Mouse (Mus musculus): ENCODE results near the gene Cfap157. TPM values are rescaled to one million over a fixed set of nuclear protein-coding genes. Genes with fewer than 3 reads are reported as not detected.

Cfap157 gene
- total RNA-seq, 2 experiments from 2014 or later = not detected

DNA sequence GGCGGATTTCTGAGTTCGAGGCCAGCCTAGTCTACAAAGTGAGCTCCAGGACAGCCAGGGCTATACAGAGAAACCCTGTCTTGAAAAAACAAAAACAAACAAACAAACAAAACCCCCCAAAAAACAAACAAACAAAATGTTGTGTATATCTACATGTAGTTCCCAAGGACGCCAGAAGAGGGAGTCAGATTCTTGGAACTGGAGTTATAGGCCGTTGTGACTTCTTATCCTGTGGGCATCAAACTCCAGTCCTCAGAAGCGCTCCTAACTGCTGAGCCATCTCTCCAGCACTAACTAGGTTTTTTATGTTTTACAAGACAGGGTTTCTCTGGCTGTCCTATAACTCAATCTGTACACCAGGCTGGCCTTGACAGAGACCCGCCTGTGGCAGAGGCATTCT lies 2.9 kb upstream of the Cfap157 start:
- peak; percentile 48; the same call in 1 of the 2 replicates for ATAC-seq (replicated peaks; ENCODE audit: poor library complexity)

DNA sequence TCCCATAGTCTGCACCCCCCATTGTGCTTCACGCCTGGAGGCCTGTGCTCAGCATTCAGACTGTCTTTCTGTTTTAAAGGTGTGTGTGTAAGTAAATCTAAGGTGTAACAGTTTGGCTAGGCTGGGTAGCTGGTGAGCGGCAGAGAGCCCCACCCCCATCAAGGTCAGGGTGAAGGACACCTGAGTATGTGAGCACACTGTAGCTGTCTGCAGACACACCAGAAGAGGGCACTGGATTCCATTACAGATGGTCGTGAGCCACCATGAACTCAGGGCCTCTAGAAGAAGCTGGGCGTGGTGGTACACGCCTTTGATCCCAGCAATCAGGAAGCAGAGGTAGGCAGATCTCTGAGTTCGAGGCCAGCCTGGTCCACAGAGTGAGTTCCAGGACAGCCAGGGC lies 2.5 kb downstream of the Cfap157 start:
- ATAC-seq (replicated peaks; ENCODE audit: poor library complexity) = no peak

DNA sequence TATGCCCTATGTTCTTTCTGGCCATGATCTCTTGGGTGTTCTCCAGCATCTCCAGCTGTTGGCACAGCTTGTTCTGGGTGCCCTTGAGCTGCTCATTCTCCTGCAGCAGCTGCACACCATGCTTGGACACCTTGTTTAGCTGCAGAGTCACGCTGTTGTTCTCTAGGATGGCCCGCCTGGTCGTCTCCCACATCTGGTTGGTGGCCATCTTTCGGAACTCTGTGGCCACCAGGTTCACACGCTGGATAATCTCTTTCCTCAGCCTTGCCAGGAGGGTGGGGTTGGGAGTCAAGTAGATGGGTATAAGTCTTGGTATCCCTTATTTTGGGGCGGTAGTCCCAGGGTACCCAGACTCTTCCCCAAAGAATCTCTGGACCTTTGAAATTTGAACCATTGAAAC lies 4.5 kb downstream of the Cfap157 start:
- ATAC-seq (replicated peaks; ENCODE audit: poor library complexity) = no peak

DNA sequence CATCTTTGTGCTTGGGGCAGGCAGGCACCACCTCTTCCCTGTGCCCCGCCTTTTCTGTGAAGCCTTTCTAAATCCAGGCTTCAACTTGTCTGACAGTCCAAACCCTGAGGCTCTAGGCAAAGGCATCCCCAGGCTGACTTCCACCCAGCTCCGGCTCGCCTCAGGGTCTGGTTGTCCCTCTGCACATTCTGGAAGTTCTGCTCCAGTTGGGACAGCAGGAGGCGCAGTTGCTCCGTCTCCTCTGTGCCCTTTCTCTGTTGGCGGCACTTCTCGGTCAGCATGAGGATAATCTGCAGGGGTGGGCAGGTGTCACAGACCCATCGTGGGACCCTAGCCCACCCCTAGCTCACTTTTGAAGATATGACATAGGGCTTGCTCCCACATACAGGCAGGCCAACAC lies 5.1 kb downstream of the Cfap157 start:
- ATAC-seq (replicated peaks; ENCODE audit: poor library complexity) = peak; percentile 50

DNA sequence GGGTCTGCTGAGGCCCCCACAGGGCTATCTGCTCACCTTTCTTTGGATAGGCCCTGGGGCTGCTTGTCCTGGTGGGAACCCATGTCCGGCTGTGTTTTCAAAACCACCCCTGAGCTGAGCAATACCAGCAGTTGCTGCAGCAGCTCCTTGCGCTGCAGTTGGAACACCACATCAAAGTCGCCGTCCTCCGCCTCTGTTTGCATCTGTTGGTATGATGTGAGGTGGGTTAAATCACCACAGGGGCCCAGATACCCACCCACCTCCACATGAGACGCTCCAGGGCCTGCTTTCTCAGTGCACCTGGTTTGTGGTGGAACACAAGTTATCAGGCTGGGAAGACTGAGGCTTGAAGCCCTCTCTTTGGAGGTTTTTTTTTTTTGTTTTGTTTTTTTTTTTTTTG lies 6.1 kb downstream of the Cfap157 start:
- no peak for ATAC-seq (replicated peaks; ENCODE audit: poor library complexity)

DNA sequence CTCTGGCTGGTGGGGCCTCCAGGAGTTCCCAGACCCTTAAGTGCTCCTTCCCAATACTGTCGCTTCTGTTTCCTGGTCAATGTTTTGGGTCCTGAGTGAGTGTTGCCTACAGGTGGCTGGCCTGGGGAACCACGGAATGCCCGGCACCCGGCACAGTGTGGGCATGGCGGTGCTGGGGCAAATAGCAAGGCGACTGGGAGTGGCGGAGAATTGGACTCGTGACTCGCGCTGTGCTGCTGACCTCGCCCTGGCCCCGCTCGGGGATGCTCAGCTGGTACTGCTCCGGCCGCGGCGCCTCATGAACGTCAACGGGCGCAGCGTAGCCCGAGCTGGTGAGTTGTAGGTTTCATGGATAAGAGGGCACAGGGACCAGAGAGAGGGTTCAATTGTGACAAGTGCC lies 8.0 kb downstream of the Cfap157 start:
- ATAC-seq (replicated peaks; ENCODE audit: poor library complexity) = no peak; the same call in 1 of the 2 replicates

DNA sequence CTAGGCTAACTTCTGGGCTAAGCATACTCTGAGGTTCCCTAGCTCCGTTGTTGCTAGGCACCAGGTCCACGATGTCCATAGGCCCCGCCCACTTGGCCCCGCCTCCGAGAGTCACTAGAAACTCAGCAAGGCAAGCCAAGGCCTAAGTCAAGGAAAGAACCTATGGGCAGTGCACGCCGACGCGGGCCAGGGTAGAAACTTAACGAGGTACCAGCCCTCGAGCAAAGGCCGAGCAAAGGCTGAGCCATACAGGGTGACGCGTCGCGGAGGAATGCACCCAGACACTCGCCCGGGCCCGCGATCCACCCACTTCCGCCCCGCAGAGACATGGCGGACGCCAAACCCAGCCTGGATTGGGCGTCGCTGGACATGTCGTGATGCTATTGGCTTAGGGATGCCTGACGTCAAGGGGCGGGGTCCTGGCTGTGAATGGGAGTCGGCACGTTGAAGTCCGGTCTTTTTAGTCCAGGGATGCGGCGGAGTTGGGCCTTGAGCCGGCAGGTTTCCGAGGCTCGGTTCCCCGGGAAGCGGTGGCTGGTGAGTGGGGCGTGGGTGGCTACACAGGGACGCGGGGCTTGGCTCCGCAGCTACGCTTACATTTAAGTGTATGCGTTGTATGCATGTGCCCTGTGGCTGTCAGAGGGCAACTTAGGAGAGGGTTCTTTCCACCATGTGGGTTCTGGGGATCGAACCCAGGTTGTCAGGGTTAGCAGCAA lies 8.7 kb downstream of the Cfap157 start, which contains the start of the genes Ttc16 and Ptrh1:
Gene Ttc16 (minus strand): TSS at position 275 of the 716 bp plus-strand sequence.
Gene Ptrh1 (plus strand): TSS at position 428 of the 716 bp plus-strand sequence.
- peak; percentile 94 for ATAC-seq (replicated peaks; ENCODE audit: poor library complexity)

DNA sequence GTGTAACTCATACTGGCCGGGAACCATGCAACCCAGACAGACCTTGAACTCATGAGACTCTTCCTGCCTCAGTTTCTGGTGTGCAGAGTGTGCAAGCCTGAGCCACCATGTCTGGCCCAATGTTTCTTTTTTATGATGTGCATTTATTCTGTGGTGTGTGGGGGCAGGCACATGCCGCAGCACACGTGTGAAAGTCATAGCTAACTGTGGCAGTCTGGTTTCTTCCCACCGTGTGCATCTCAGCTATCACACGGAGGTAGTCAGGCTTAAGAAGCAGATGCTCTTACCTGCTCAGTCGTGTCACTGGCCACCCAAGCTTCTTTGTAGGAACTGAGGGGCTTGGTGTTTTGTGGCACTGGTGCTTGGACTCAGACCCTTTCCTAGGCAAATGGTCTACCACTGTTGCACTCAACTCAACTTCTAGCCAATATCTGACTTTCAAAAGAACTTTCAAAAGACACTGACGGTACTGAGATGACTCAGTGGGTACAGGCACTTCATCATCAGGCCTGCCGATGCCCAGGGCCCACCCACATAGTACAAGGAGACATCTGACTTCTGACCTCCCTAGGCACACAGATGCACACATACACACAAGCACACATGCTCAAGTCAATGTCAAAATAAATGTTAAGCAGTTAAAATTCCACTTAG lies 11.5 kb downstream of the Cfap157 start:
- ATAC-seq (replicated peaks; ENCODE audit: poor library complexity) = no peak

DNA sequence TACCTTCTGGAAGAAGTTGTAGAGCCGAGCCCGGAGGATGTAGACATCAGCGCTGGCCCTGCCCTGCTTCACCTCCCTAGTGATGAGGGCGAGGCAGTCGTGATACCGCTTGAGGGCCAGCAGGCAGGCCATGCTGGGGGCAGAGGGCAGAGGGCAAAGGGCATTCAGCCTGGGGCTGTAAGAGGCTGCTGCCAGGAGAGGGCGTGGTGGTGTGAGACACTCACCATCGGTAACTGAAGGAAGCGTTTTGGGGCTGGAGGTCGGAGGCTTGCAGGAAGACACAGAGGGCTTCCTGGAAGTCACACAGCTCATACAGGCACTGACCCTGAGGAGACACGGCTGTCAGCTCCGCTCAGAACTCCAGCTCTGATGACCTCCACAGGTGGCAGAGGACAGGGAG lies 12.3 kb downstream of the Cfap157 start:
- no peak for ATAC-seq (replicated peaks; ENCODE audit: poor library complexity)

DNA sequence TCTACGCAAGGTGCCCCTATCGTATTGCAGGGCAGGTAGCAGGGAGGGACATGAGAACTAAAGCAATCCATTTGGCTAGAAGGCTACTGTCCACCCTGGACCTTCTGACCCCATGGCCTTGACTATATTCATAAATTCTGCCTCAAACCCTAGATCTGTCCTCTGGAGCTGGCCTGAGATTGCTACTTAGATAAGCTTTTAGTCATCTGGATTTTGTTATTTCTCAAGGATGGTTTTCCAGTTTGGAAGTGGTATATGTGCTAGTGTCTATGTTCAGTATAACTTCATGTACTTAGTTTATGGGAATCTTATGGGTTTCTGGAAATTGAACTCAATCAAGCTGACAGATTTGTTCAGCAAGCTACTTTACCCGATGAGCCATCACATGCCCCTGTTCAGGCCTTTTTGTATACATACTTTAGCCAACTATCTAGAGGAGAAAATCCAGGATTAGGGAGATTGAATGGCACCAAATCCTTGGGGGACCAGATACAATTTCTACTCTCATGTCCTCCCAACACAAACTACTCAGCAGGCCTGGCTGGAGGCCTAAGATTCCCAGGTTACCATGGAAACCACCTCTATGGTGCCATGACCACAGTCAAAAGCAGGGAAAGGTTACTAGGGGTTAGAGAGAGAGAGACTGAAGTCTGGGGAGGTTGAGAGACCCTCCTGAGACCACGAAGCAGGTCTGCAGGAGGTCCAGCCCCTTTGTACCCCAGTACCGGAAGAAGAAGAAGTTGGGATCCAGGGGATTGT lies 14.7 kb downstream of the Cfap157 start:
- ATAC-seq (replicated peaks; ENCODE audit: poor library complexity) = no peak

DNA sequence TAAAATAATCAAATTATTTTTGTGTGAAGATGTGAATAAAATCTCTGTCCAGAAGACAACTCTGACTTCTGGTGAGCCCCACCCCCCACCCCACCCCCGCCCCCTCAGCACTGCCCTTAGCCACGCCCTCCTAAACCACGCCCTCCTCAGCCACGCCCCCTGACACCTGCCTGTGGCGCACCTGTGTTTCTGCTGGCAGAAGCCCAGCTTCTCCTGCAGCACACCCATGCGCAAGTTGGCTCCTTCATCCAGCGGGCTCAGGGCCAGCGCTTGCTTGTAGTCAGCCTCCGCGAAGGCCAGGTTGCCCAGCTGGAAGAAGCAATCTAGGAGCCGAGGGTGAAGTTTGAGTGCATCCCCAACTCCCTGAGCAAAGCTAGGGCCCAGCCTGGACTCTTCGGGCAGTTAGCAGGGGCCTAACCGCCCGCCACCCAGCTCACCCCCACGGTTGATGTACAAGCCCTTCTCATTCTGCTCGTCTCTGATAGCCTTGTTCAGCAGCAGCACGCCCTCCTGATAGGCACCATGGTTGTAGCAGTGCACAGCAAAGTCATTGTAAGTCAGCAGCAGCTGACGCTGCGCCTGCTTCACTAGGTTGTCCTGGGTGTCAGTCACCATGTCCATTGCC lies 15.5 kb downstream of the Cfap157 start:
- peak; percentile 91 for ATAC-seq (replicated peaks; ENCODE audit: poor library complexity)

DNA sequence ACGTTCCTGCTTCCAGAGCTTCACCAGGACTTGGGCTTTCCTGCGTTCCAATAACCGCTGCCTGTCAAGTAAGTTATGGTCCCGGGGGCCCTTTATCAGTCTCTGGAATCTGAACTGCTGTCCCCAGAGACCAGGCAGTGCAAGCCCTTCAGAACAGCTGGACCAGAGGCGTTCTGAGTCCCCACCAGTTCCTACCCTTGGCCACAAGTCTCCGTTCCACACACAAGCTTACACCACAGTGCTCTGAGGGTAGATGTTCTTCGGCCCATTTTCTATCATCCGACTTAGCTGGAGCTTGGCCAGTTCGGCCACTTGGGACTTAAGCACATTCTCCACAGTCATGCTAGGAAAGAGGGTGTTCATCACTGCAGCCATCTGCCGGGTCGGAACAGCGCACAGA lies 17.0 kb downstream of the Cfap157 start:
- no peak for ATAC-seq (replicated peaks; ENCODE audit: poor library complexity)

DNA sequence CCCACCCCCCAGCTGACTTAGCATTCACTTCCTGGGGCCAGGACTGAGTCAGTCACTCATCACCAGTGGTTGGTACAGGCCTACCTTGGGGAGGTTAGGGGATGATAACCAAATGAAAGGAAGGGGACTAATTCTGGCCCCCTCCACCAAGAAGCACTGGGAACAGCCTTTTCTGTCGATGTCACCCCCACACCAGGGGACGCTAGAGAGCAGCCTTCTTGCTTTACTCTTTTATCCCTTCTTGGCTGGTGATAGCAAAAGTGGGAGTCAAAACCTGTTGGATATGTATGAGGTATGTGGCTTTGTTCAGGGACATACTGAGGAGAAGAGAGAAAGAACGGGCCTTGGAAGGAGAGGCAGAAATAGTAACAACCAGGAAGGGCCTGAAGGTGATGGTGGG lies 20.9 kb downstream of the Cfap157 start:
- peak; percentile 39; the same call in 1 of the 2 replicates for ATAC-seq (replicated peaks; ENCODE audit: poor library complexity)

DNA sequence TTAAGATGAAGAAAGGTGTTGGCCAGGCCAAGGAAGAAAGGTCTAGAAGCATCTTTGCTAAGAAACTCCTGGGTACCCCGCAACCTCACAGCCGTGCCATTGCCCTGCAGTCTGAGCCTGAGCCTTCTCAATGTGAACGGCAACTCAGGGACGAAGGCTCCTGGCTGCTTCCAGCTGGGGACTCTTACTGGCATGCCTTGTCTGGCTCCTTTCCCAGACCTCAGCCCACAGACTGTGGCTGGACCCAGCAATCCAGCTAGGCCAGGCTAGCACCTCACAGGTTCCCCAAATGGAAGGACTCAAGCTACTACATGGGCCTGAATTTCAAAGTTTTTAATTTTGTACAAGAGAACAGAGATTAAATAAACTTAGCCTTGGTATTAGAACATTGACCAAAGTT lies 22.4 kb downstream of the Cfap157 start:
- ATAC-seq (replicated peaks; ENCODE audit: poor library complexity) = no peak

DNA sequence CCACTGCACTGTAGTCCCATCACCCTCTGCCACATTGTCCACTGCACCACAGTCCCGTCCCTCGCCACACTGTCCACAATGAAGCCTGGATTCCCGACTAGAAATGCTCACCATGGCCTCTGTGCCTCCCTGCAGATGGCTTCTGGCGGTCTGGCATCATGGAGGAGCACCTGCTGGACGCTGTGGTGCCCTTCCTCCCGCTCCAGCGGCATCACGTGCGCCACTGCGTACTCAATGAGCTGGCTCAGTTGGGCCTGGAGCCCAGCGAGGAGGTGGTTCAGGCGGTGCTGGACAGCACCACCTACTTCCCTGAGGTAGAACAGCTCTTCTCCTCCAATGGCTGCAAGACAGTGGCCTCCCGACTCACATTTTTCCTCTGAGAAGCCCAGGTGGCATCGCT lies 22.9 kb downstream of the Cfap157 start:
- ATAC-seq (replicated peaks; ENCODE audit: poor library complexity) = no peak

DNA sequence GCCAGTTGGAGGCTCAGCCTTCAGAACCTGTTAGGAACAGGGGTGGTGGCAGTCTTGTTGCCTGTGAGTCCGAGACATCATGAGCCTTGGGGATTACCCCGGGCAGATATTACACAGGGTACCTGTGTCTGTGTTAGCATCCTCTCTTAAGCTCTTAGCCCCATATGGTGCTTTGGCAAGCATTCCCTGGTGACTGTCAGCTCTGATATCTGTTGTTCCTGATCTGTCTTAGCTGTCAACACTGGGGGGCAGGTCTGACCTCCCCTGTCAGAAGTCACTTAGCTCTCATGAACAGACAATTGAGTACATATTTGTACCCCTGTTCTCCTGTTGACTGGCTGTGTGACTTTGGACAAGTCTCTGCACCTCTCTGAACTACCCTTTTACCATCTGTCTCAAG lies 25.2 kb downstream of the Cfap157 start:
- no peak for ATAC-seq (replicated peaks; ENCODE audit: poor library complexity)

DNA sequence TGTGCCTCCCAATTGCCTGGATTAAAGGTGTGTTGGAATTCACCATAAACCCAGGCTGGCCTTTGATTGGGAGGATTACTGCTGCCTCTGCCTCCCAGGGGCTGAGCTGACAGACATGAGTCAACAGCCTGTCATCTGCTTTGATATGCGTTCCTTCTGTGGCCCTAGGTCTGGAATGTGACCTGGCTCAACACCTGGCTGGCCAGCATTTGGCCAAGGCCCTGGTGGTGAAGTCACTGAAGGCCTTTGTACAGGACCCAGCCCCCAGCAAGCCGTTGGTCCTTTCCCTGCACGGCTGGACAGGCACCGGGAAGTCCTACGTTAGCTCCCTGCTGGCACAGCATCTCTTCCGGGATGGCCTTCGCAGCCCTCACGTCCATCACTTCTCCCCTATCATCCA lies 25.7 kb downstream of the Cfap157 start:
- ATAC-seq (replicated peaks; ENCODE audit: poor library complexity) = no peak

DNA sequence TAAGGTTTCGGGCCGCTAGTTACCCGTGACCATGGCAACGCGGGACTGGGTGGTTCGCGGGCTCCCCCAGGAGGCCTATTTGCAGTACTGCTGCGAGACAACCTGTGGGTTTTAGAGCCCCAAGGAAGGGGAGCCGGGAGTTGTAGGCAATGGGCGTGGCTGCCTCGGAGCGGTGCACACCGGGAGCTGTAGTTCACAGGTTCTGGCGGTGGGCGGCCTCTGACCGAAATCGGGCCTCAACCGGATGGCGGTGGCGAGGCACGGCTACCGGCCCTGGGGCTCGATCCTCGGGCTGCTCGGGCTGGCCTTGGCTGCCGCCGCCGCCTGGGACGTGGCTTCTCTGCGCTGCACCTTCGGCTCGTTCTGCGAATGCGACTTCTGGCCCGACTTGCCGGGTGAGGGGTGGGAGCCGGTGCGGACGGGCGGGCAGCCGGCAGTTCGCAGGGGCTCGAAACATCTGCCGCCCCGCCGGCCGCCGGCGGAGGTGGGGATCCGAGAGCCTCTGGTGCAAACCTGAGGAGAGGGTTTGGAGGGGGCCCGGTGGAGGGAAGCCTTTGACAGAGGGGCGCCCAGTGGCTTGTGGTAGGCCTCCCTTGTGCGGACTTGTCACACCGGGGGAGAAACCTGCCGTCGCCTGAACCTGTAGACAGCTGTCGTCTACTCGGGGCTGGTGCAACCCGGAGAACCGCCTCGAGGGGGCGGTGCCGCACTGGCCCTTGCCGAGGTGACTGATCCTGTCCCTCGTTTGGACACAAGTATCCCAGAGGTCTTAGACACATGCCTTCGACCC lies 27.0 kb downstream of the Cfap157 start, which contains the start of gene Tor2a:
Gene Tor2a (plus strand): TSS at position 179 of the 790 bp plus-strand sequence.
- peak; percentile 99 for ATAC-seq (replicated peaks; ENCODE audit: poor library complexity)

DNA sequence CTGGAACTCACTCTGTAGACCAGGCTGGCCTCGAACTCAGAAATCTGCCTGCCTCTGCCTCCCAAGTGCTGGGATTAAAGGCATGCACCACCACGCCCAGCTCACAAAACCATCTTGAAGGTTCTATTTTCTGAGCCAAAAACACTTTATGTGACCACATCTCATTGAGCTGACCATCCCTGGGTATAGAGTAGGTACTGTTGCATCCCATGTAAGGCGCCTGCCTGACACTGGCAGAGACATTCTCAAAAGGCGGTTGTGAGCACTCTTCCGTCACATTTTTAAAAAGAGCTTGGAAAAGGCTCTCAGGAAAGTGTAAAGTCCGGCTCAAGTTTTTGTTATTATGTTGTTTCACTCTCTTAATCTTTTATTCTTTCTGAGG lies 27.6 kb downstream of the Cfap157 start:
- ATAC-seq (replicated peaks; ENCODE audit: poor library complexity) = no peak

DNA sequence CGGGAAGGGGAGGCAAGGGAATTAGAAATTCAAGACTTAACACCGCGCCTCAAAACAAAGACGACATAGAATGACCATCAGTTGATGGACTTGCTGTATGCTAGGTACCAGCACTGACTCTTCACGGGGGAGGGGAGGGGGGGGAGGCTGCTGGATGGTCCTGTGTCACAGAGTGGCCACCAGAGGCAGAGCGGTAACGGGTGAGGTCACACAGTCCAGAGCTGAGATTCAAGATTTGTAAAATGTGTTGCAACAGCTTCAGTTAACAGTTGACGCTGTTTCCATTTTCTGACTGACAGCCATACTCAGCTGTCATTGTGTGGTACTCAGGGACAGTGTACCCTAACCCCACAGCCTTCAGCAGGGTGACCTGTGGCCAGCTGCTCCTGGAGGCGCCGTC lies 32.0 kb downstream of the Cfap157 start:
- no peak for ATAC-seq (replicated peaks; ENCODE audit: poor library complexity)

DNA sequence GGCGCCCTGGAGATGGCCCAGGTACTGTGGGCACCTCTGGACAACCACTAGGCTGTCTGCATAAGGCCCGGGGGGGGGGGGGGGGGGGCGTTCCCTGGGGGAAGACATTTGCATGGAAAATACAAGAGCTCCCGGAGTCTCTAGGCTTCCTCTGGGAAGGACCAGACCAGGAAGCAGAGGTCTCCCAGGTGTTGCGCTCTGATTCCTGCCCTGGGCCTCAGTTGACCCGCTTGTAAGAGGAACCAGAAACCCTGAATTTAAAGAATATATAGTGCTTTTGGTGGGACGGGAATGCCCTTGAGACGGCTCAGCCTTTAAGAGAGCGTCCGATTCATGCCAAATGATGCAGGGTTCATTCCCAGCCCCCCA lies 32.6 kb downstream of the Cfap157 start:
- ATAC-seq (replicated peaks; ENCODE audit: poor library complexity) = no peak

Data from megakaryocyte progenitor cell, adult 5-6 weeks (primary cell).